Mouse (Mus musculus) lung, embryonic 16.5 days (tissue): ENCODE measurements at regions not wholly inside any gene's neighbourhood (a gene's known extent, or its start where the extent isn't known, plus 50 kb on each side); places are given as distances from the start of the nearest gene placed in this dataset.

Experiments
- ATAC-seq: fragments of 200-750 bp; cut with Nextera tagmentation; 2 replicates; pipeline ENCODE4 v1.8.0; 2017; ENCODE audit warnings: low read depth, mild to moderate bottlenecking, moderate library complexity
- H3K27ac ChIP-seq: fragments of 300-500 bp; sonication (generic); 2 replicates; pipeline ENCODE4 v1.5.1; 2014; ENCODE audit warnings: mild to moderate bottlenecking, control low read depth, low read length
- H3K27me3 ChIP-seq: fragments of 300-500 bp; sonication (generic); 2 replicates; pipeline ENCODE4 v1.6.1; 2014; ENCODE audit warnings: low read depth, low read length, mixed read lengths; ENCODE audit not compliant: control insufficient read depth, insufficient read depth
- H3K36me3 ChIP-seq: fragments of 300-500 bp; sonication (generic); 2 replicates; pipeline ENCODE4 v1.6.1; 2014; ENCODE audit warnings: low read length; ENCODE audit not compliant: control insufficient read depth, insufficient read depth
- H3K4me1 ChIP-seq: fragments of 300-500 bp; sonication (generic); replicated peaks from 2 replicates; pipeline ENCODE4 v1.6.1; 2014; ENCODE audit warnings: low read length, mixed read lengths; ENCODE audit not compliant: control insufficient read depth, insufficient read depth
- H3K4me2 ChIP-seq: fragments of 300-500 bp; sonication (generic); 2 replicates; pipeline ENCODE4 v1.6.1; 2014; ENCODE audit warnings: low read depth, low read length, control low read depth
- H3K4me3 ChIP-seq: fragments of 300-500 bp; sonication (generic); 2 replicates; pipeline ENCODE4 v1.5.1; 2014; ENCODE audit warnings: mild to moderate bottlenecking, low read length, control low read depth
- H3K9ac ChIP-seq: fragments of 300-500 bp; sonication (generic); 2 replicates; pipeline ENCODE4 v1.6.1; 2014; ENCODE audit warnings: low read length, control low read depth
- H3K9me3 ChIP-seq: fragments of 300-500 bp; sonication (generic); 2 replicates; pipeline ENCODE4 v1.6.1; 2016; ENCODE audit warnings: low read length; ENCODE audit not compliant: control insufficient read depth
- WGBS: fragments of 180-500 bp; shearing (Covaris S2); extraction: QIAGEN DNeasy Blood & Tissue Kit; methylation state at CpG from one replicate; pipeline ENCODE4 v1.1.7; 2014; 5-methylcytosine and 5-hydroxymethylcytosine counted together

DNA sequence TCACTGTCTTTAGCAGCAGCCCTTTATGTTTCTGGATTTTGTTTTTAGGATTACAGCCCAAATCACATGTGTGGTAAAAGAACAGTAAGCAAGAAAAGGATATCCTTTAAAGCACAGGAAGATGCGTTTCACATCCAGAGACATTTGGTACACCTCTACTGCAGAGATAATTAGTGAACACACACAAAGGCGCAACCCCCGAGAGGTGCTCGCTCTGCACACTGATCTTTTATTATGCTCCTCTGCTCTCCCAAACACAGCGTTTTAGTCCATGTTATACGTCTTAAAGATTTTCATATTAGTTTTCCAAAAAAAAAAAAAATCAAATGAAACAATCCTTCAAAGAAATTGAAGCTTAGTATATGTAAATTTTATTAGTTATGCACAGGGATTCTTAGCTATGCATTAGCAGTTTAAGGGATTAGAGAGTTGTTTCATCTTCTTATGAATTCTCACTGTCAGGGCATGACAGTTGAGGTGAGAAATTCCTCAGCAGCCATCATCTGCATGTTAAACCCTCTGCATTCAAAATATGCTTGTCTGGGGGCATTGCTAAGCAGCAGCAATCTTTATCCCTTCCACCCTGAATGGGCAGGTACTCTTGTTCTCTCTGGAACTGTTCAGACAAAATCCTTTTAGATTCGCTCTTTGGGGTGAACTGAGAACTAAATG is 397.7 kb upstream of the Robo2 start:
- no peaks in the 10 kb centered on the region for H3K36me3 ChIP-seq
- no peak for ATAC-seq
- H3K27ac ChIP-seq: no peak overlapping the region
- WGBS: 68% methylated on average over 7 of the region's 7 CpGs
- no peak overlapping the region for H3K4me2 ChIP-seq
- no peak overlapping the region for H3K9ac ChIP-seq
- no peaks in the 10 kb centered on the region for H3K27me3 ChIP-seq
- no peak overlapping the region for H3K4me3 ChIP-seq
- no peaks in the 10 kb centered on the region for H3K4me1 ChIP-seq
- no peaks in the 10 kb centered on the region for H3K9me3 ChIP-seq

DNA sequence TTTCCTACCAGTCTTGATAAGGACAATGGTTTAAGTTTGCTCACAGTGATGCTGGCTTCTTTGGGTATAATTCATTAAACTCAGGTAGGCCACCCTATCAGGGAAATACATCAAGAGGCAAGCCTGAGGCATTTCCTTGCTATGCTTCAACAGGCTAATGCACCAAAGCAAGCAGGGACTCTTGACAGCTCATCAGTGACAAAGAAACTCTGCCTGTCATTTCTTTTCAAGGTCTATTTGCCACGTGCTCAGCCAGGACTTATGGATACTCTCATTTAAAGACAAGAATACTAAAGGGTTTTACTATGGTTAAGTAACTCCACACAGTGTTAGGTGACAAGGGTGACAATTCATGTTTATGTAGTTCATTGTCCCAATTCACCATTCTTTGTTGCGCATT is 395.1 kb upstream of the Robo2 start:
- Histone ChIP-seq H3K4me2 (no peak overlapping the region), H3K27me3 (no peaks in the 10 kb centered on the region), H3K27ac (no peak overlapping the region), H3K4me3 (no peak overlapping the region), H3K9ac (no peak overlapping the region), H3K36me3 (no peaks in the 10 kb centered on the region), H3K4me1 (no peaks in the 10 kb centered on the region), H3K9me3 (no peaks in the 10 kb centered on the region)
- ATAC-seq: no peak
- WGBS: 76% methylated on average over 2 of the region's 2 CpGs

DNA sequence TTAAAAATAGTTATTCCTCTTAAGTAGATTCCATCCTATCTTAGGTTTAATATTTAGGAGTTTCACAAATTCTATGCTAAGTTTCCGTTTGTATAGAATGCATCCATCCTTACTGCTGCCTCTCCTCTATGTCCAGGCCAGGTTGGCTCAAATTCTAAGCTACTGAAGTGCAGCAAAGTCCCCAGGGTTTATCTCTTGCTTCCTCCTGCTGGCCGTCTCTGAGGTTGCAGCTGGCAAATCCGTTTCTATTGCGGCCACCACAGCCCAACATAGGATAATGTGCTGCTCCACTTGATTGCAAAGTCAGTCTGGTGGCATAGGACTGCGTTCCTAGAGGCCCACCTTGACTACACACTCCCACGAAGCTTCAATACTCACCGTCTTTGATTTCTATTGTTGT is 389.7 kb upstream of the Robo2 start:
- Histone ChIP-seq H3K36me3 (no peaks in the 10 kb centered on the region), H3K4me2 (no peak overlapping the region), H3K27ac (no peak overlapping the region), H3K9ac (no peak overlapping the region), H3K27me3 (no peaks in the 10 kb centered on the region), H3K4me1 (no peaks in the 10 kb centered on the region), H3K9me3 (no peaks in the 10 kb centered on the region), H3K4me3 (no peak overlapping the region)
- 0 out of 2 replicates have a peak, but pooled peaks have one; percentile 66 for ATAC-seq
- WGBS: 13% methylated on average over 7 of the region's 7 CpGs

DNA sequence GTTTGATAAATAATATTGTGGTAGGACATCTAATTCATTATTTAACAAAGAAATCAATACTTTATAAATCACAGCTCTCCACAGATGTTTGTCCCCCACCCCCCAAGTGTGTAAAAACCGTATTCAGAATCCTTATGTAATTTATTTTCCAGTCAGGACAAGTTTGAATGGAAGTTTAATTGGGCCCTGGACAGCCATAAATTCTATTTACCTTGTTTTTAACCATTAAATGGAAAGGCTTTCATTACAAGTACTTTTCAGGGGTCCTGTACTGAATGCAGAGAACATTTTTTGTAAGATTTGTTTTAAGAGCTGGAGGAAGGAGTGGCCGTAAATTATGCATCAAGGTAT is 384.7 kb upstream of the Robo2 start:
- H3K4me2 ChIP-seq: no peak overlapping the region
- H3K36me3 ChIP-seq: no peaks in the 10 kb centered on the region
- no peaks in the 10 kb centered on the region for H3K9me3 ChIP-seq
- H3K27me3 ChIP-seq: no peaks in the 10 kb centered on the region
- no peak overlapping the region for H3K4me3 ChIP-seq
- H3K9ac ChIP-seq: no peak overlapping the region
- H3K4me1 ChIP-seq: no peaks in the 10 kb centered on the region
- H3K27ac ChIP-seq: no peak overlapping the region
- ATAC-seq: no peak
- WGBS: 49% methylated on average over 2 of the region's 2 CpGs

DNA sequence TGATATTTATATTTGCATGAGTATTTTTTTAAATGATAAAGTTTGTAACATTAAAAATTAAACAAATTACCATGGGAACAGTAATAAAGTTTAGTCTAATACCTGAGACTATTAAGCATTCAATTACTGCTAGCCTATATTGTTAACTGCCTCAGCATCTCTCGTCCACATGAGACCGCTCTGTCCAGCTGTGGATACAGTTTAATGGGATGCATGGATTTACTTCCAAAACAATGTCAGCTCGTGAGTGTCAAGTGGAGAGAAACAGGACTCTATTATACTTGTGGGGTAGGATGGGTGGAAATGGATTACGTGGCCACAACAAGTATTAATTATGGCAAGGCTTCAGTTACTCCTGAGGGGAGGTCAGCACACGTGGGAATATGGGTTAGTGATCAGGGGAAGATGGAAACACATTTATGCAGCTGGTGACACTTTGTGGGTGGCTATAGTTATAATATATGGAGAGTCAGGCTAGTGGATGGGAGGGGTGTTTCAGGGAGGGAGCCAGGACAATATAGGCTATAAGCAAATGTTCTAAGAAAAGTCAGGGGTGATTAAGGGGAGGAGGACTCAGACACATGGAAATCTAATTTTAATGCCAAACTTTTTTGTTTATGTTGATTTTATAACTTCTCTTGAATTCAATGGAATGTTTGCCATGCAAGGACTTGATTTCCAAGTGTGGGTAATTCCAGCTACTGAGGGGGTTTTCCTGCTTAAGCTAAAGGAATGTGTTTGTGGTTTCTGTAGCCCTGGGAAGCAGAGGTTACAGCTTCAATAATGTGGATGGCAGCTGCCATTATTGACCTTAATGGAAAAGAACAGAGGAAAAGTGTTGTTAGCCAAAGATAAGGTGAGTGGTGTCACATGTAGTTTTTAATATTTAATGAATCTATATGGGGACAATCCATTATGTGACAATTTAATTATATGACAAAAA is 384.0 kb upstream of the Robo2 start:
- H3K36me3 ChIP-seq: no peaks in the 10 kb centered on the region
- no peaks in the 10 kb centered on the region for H3K27me3 ChIP-seq
- H3K4me2 ChIP-seq: no peak overlapping the region
- ATAC-seq: no peak
- WGBS: 53% methylated on average over 5 of the region's 5 CpGs
- no peaks in the 10 kb centered on the region for H3K9me3 ChIP-seq
- H3K27ac ChIP-seq: no peak overlapping the region
- H3K9ac ChIP-seq: no peak overlapping the region
- no peaks in the 10 kb centered on the region for H3K4me1 ChIP-seq
- H3K4me3 ChIP-seq: no peak overlapping the region

DNA sequence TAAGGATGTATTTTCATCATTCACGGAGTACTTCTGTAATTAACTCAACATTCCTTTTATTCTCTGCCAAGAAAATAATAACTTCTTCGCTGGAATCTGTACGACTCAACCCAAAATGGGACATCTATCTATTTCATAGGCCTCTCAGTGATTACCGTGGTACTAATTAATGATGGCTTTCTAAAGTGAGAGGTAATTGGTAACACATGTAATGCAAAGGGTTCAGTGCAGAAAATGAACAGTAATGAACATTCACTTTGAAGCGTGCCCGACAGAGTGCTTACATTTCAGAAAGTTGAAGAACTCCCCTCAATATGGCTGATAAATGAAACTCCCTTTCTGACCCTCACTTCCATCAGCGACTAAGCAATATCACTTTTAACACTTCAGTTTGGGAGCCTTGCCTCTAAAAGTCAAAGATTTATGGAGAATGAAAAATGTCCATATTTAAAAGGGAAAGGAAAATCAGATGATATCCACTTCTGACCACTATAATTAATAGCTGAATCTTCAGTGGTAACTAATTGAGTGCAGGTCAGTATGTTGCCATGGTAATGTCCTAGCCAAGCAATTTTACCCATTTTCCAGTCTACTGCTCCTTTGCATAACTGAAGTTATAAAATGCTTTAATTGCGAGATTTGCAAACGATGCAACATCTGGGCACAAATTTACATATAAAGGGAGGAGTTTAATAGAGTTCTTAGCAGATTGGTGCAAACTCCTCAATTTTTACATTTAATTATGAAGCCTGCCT is 373.9 kb upstream of the Robo2 start:
- H3K4me1 ChIP-seq: no peaks in the 10 kb centered on the region
- no peak overlapping the region for H3K27ac ChIP-seq
- no peaks in the 10 kb centered on the region for H3K9me3 ChIP-seq
- no peak for ATAC-seq
- no peaks in the 10 kb centered on the region for H3K27me3 ChIP-seq
- H3K9ac ChIP-seq: no peak overlapping the region
- 58% methylated on average over 9 of the region's 9 CpGs for WGBS
- H3K36me3 ChIP-seq: no peaks in the 10 kb centered on the region
- H3K4me2 ChIP-seq: no peak overlapping the region
- no peak overlapping the region for H3K4me3 ChIP-seq

DNA sequence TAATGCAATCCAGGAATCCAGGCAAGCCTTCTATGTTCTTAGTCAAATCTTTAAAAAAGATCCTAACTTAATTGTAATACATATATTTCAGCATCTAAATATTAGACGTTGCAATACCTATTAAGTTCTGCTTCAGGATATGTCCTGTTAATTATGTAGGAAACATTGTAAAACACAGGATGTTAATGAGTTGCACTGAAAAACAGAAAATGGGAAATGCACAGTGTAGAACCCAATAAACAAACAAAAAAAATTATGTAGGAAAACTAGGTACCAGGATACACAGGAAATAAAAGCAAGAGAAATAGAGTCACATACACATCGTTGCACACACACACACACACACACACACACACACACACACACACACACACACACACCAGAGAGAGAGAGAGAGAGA is 368.8 kb upstream of the Robo2 start:
- ATAC-seq: no peak
- Histone ChIP-seq H3K4me2 (no peak overlapping the region), H3K36me3 (no peaks in the 10 kb centered on the region), H3K9ac (no peak overlapping the region), H3K4me3 (no peak overlapping the region), H3K27me3 (no peaks in the 10 kb centered on the region), H3K9me3 (no peaks in the 10 kb centered on the region), H3K4me1 (no peaks in the 10 kb centered on the region), H3K27ac (no peak overlapping the region)
- WGBS: 81% methylated on average over 2 of the region's 2 CpGs

DNA sequence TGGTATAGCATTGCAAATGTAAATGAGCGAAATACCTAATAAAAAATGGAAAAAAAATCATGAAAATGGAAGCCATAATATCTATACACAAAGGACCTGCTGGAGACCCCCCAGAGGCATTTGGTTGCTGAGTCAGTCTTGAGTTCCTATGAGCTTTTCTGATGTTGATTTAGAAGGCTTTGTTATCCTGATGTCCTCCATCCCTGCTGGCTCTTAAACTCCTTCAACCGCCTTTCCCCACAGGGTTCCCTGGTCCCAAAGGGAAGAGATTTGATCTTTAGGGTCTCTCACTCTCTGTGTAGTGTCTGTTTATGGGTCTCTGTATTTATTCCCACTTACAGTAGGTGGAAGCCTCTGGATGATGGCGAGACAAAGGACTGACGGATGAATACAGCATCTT is 356.6 kb upstream of the Robo2 start:
- no peaks in the 10 kb centered on the region for H3K4me1 ChIP-seq
- H3K9me3 ChIP-seq: no peaks in the 10 kb centered on the region
- H3K27me3 ChIP-seq: no peaks in the 10 kb centered on the region
- 87% methylated on average over 4 of the region's 4 CpGs for WGBS
- H3K9ac ChIP-seq: no peak overlapping the region
- H3K4me3 ChIP-seq: no peak overlapping the region
- no peak overlapping the region for H3K27ac ChIP-seq
- no peaks in the 10 kb centered on the region for H3K36me3 ChIP-seq
- ATAC-seq: no peak
- H3K4me2 ChIP-seq: no peak overlapping the region

DNA sequence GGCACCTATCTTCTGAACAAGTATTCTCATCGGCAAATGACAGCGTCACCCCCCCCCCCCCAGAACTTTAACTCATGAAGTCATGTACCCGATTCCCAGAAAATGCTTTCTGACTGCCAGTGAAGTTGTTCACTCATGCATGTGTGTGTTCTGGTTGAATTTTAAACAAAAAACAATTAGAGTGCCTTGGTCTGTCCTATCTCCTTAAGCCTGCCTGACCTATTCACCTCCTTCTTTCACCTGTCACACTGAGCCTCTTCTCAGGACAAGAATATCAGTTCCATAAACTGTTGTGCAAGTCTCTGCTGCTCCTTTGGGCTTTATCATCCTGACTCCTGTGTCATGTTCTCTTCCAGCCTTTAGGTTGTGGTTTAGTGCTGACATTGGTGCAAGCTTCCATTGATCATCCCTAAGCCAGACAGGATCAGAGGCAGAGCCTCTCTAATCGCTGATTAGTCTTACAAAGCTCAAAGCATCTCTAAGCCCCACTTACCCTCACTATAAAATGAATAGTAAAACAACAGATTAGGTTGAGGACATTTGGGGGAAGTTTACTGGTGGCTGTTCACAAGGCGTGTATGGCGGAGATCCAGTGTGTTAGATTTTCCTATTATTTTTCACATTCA is 345.2 kb upstream of the Robo2 start:
- H3K27ac ChIP-seq: no peak overlapping the region
- ATAC-seq: no peak
- WGBS: 52% methylated on average over 6 of the region's 6 CpGs
- H3K36me3 ChIP-seq: no peaks in the 10 kb centered on the region
- no peak overlapping the region for H3K4me3 ChIP-seq
- H3K27me3 ChIP-seq: no peaks in the 10 kb centered on the region
- H3K4me2 ChIP-seq: no peak overlapping the region
- no peaks in the 10 kb centered on the region for H3K9me3 ChIP-seq
- no peak overlapping the region for H3K9ac ChIP-seq
- no peaks in the 10 kb centered on the region for H3K4me1 ChIP-seq
